Mouse (Mus musculus) forebrain, embryonic 11.5 days (tissue): Measurements from ENCODE around the gene Rtel1. TPM values are rescaled to one million over a fixed set of nuclear protein-coding genes. Genes with fewer than 3 reads are reported as not detected.
A peak's percentile ranks its signal among the peaks of the same experiment; 100 is the strongest.

Experiments used
- ATAC-seq: fragments of 200-750 bp; cut with Nextera tagmentation; replicated peaks from 2 replicates; pipeline ENCODE4 v1.8.0; 2017; ENCODE audit warnings: moderate TSS enrichment; ENCODE audit not compliant: low FRiP score
- DNase-seq: peaks from one replicate; pipeline ENCODE4 v3.0.0-alpha.2; 2017; ENCODE audit warnings: low spot score
- H3K27ac ChIP-seq: fragments of 300-500 bp; sonication (generic); 2 replicates; pipeline ENCODE4 v1.5.1; 2014; ENCODE audit warnings: low read depth, low read length
- H3K27me3 ChIP-seq: fragments of 300-500 bp; sonication (generic); 2 replicates; pipeline ENCODE4 v1.6.1; 2014; ENCODE audit warnings: mild to moderate bottlenecking, low read length, mixed read lengths; ENCODE audit not compliant: control insufficient read depth, insufficient read depth
- H3K36me3 ChIP-seq: fragments of 300-500 bp; sonication (generic); 2 replicates; pipeline ENCODE4 v1.6.1; 2014; ENCODE audit warnings: mild to moderate bottlenecking, low read length, moderate library complexity, mixed read lengths; ENCODE audit not compliant: control insufficient read depth, insufficient read depth
- H3K4me1 ChIP-seq: fragments of 300-500 bp; sonication (generic); replicated peaks from 2 replicates; pipeline ENCODE4 v1.6.1; 2014; ENCODE audit warnings: low read length, mixed read lengths; ENCODE audit not compliant: control insufficient read depth, insufficient read depth
- H3K4me2 ChIP-seq: fragments of 300-500 bp; sonication (generic); 2 replicates; pipeline ENCODE4 v1.6.1; 2014; ENCODE audit warnings: low read depth, mild to moderate bottlenecking, low read length, moderate library complexity, mixed read lengths; ENCODE audit not compliant: severe bottlenecking
- H3K4me3 ChIP-seq: fragments of 300-500 bp; sonication (generic); 2 replicates; pipeline ENCODE4 v1.5.1; 2014; ENCODE audit warnings: low read depth, low read length
- H3K9ac ChIP-seq: fragments of 300-500 bp; sonication (generic); 2 replicates; pipeline ENCODE4 v1.6.1; 2014; ENCODE audit warnings: low read length
- H3K9me3 ChIP-seq: fragments of 300-500 bp; sonication (generic); 2 replicates; pipeline ENCODE4 v1.6.1; 2016; ENCODE audit warnings: low read length, mixed read lengths; ENCODE audit not compliant: control insufficient read depth
- WGBS: fragments of 180-500 bp; shearing (Covaris S2); extraction: QIAGEN DNeasy Blood & Tissue Kit; methylation state at CpG from one replicate; pipeline ENCODE4 v1.1.7; 2014; 5-methylcytosine and 5-hydroxymethylcytosine counted together
- polyA plus RNA-seq: library from polyadenylated mRNA; unstranded; fragments of >200 nt; fragmentation: Nextera tagmentation; extraction: Ambion mirVana; gene quantifications from 2 replicates; pipeline ENCODE4 v1.2.1, GENCODE M21; 2014

The Rtel1 gene
- polyA plus RNA-seq, 1 experiment from 2014 or later, result 68.3 TPM

GRCm38 (mm10) chr2:181385885-181386284 is 66.3 kb downstream of the Rtel1 start:
- ATAC-seq (no peak), DNase-seq (no peak)
- H3K27ac ChIP-seq, result no peak overlapping the region
- no peaks in the 10 kb centered on the region for H3K4me1 ChIP-seq
- H3K27me3 ChIP-seq, result no peaks in the 10 kb centered on the region
- 89% methylated on average over 3 of the region's 3 CpGs for WGBS
- H3K9me3 ChIP-seq, result no peaks in the 10 kb centered on the region
- no peak overlapping the region for H3K4me3 ChIP-seq
- no peak overlapping the region for H3K4me2 ChIP-seq
- no peak overlapping the region for H3K9ac ChIP-seq
- H3K36me3 ChIP-seq, result peaks cover 4% of the 10 kb centered on the region; the same call in 1 of the 2 replicates

- ATAC-seq, result no peak
Measured at GRCm38 (mm10) chr2:181386663-181387210, 67.2 kb downstream of the Rtel1 start.

GRCm38 (mm10) chr2:181390136-181390870 is 70.8 kb downstream of the Rtel1 start:
- no peaks in the 10 kb centered on the region; the same call in 1 of the 2 replicates for H3K36me3 ChIP-seq
- 87% methylated on average over 4 of the region's 4 CpGs for WGBS
- ATAC-seq (no peak), DNase-seq (no peak)
- H3K9me3 ChIP-seq, result no peaks in the 10 kb centered on the region
- H3K9ac ChIP-seq, result no peak overlapping the region
- H3K27ac ChIP-seq, result no peak overlapping the region
- no peaks in the 10 kb centered on the region for H3K27me3 ChIP-seq
- no peaks in the 10 kb centered on the region for H3K4me1 ChIP-seq
- no peak overlapping the region for H3K4me3 ChIP-seq
- H3K4me2 ChIP-seq, result no peak overlapping the region

More at GRCm38 (mm10) chr2:181386663-181387210, 67.2 kb downstream of the Rtel1 start:
- H3K27me3 ChIP-seq, result no peaks in the 10 kb centered on the region
- 78% methylated on average over 3 of the region's 4 CpGs for WGBS
- H3K4me3 ChIP-seq, result no peak overlapping the region
- H3K9ac ChIP-seq, result no peak overlapping the region
- no peaks in the 10 kb centered on the region for H3K4me1 ChIP-seq
- no peak for DNase-seq
- no peak overlapping the region for H3K4me2 ChIP-seq
- no peak overlapping the region for H3K27ac ChIP-seq
- H3K9me3 ChIP-seq, result no peaks in the 10 kb centered on the region
- H3K36me3 ChIP-seq, result peaks cover 4% of the 10 kb centered on the region; the same call in 1 of the 2 replicates

GRCm38 (mm10) chr2:181391022-181391421 is 71.5 kb downstream of the Rtel1 start:
- H3K36me3 ChIP-seq, result no peaks in the 10 kb centered on the region; the same call in 1 of the 2 replicates
- no peak overlapping the region for H3K9ac ChIP-seq
- WGBS, result 87% methylated on average over 15 of the region's 15 CpGs
- no peaks in the 10 kb centered on the region for H3K4me1 ChIP-seq
- ATAC-seq, result no peak
- no peak overlapping the region for H3K27ac ChIP-seq
- no peak for DNase-seq
- H3K9me3 ChIP-seq, result no peaks in the 10 kb centered on the region
- H3K4me3 ChIP-seq, result no peak overlapping the region
- no peak overlapping the region for H3K4me2 ChIP-seq
- no peaks in the 10 kb centered on the region for H3K27me3 ChIP-seq

- Histone ChIP-seq H3K9ac (no peak overlapping the region; the same call in 1 of the 2 replicates), H3K27me3 (no peaks in the 10 kb centered on the region), H3K27ac (no peak overlapping the region), H3K36me3 (no peaks in the 10 kb centered on the region; the same call in 1 of the 2 replicates), H3K4me3 (no peak overlapping the region), H3K4me1 (no peaks in the 10 kb centered on the region), H3K9me3 (no peaks in the 10 kb centered on the region), H3K4me2 (no peak overlapping the region)
- WGBS, result 77% methylated on average over 2 of the region's 2 CpGs
- DNase-seq (no peak), ATAC-seq (no peak)
Measured at GRCm38 (mm10) chr2:181391541-181391940, 72.0 kb downstream of the Rtel1 start.

GRCm38 (mm10) chr2:181392600-181393213 is 73.2 kb downstream of the Rtel1 start:
- no peak overlapping the region for H3K9ac ChIP-seq
- no peak overlapping the region for H3K4me3 ChIP-seq
- ATAC-seq (no peak), DNase-seq (peak; percentile 89)
- H3K9me3 ChIP-seq, result no peaks in the 10 kb centered on the region
- no peaks in the 10 kb centered on the region; the same call in 1 of the 2 replicates for H3K36me3 ChIP-seq
- no peak overlapping the region for H3K27ac ChIP-seq
- no peaks in the 10 kb centered on the region for H3K4me1 ChIP-seq
- no peak overlapping the region for H3K4me2 ChIP-seq
- H3K27me3 ChIP-seq, result no peaks in the 10 kb centered on the region
- 41% methylated on average over 4 of the region's 4 CpGs for WGBS

GRCm38 (mm10) chr2:181394086-181394485 is 74.5 kb downstream of the Rtel1 start:
- Histone ChIP-seq H3K9ac (no peak overlapping the region), H3K4me1 (no peaks in the 10 kb centered on the region), H3K9me3 (no peaks in the 10 kb centered on the region), H3K36me3 (no peaks in the 10 kb centered on the region; the same call in 1 of the 2 replicates), H3K4me3 (no peak overlapping the region), H3K27ac (no peak overlapping the region), H3K4me2 (no peak overlapping the region), H3K27me3 (no peaks in the 10 kb centered on the region)
- 95% methylated on average over 3 of the region's 3 CpGs for WGBS
- no peak for DNase-seq
- ATAC-seq, result no peak

GRCm38 (mm10) chr2:181397207-181397761 is 77.7 kb downstream of the Rtel1 start:
- H3K9me3 ChIP-seq, result no peaks in the 10 kb centered on the region
- H3K27me3 ChIP-seq, result no peaks in the 10 kb centered on the region
- H3K27ac ChIP-seq, result no peak overlapping the region
- no peak overlapping the region for H3K4me2 ChIP-seq
- DNase-seq (no peak), ATAC-seq (no peak)
- H3K4me3 ChIP-seq, result no peak overlapping the region
- no peaks in the 10 kb centered on the region for H3K4me1 ChIP-seq
- WGBS, result 84% methylated on average over 5 of the region's 5 CpGs
- H3K9ac ChIP-seq, result no peak overlapping the region
- no peaks in the 10 kb centered on the region; the same call in 1 of the 2 replicates for H3K36me3 ChIP-seq
